Comparison of ENCODE assay signal across 8 mouse cellular contexts in genomic region chr11:79973626-79974476, GRCm38 (mm10). TPM values are rescaled to one million over a fixed set of nuclear protein-coding genes. Genes with fewer than 3 reads are reported as not detected.
DNase-seq lines count a peak whose midpoint lies in the region; ATAC-seq and TF ChIP-seq lines count a peak whose summit lies in the region.

No protein-coding gene starts in this region.

- H3K9ac ChIP-seq in heart, embryonic 11.5 days (ENCODE audit: low read depth, low read length), result peak overlapping the region; percentile 63

- H3K27me3 ChIP-seq in C2C12 (ENCODE audit: control insufficient read depth, insufficient read depth, insufficient read length), result peaks cover 3% of the 10 kb centered on the region
- peaks cover 21% of the 10 kb centered on the region for H3K27me3 ChIP-seq in heart, embryonic 11.5 days (ENCODE audit: control insufficient read depth, insufficient read depth, low read length)

- peak; percentile 70; the same call in 1 of the 2 replicates for ATAC-seq in cerebellum, adult (ENCODE audit: insufficient number of reproducible peaks, low FRiP score, low TSS enrichment)
- ATAC-seq in heart, embryonic 11.5 days (replicated peaks; ENCODE audit: insufficient number of reproducible peaks, low FRiP score, low TSS enrichment), result no peak

- no peak for DNase-seq in cerebellum, adult 9-10 months
- DNase-seq in cerebellum, postnatal 10 days, result peak; percentile 66 to 70
- peak; percentile 55 for DNase-seq in kidney, postnatal 10 days
- peak; percentile 26 for DNase-seq in lung, postnatal 36 days
- DNase-seq in retina, postnatal 1 day, result peak; percentile 69

- no peaks in the 10 kb centered on the region for H3K79me3 ChIP-seq in C2C12 (ENCODE audit: low read depth)

- H3K9me3 ChIP-seq in heart, embryonic 11.5 days (replicated peaks; ENCODE audit: control insufficient read depth, low read length), result no peaks in the 10 kb centered on the region

- peak overlapping the region; percentile 52 for H3ac ChIP-seq in C2C12 (ENCODE audit: control insufficient read depth, insufficient read length, low read depth)

- TF ChIP-seq CTCF in C2C12 (IDR thresholded peaks at IDR 0.05; ENCODE audit: control insufficient read depth, insufficient read depth, insufficient read length), result no peak

- no peak overlapping the region for H3K27ac ChIP-seq in heart, embryonic 11.5 days (ENCODE audit: low read depth, low read length)

- peaks cover 6% of the 10 kb centered on the region for H3K4me1 ChIP-seq in heart, embryonic 11.5 days (ENCODE audit: control insufficient read depth, insufficient read depth, low read length)

- no peaks in the 10 kb centered on the region for H3K36me3 ChIP-seq in C2C12 (ENCODE audit: control insufficient read depth, insufficient read depth)
- no peaks in the 10 kb centered on the region for H3K36me3 ChIP-seq in heart, embryonic 11.5 days (ENCODE audit: control insufficient read depth, insufficient read depth, low read length)

- no peaks in the 10 kb centered on the region for H3K79me2 ChIP-seq in C2C12 (ENCODE audit: control insufficient read depth, insufficient read depth)

- under 1% methylated on average over 41 of the region's 41 CpGs for WGBS in heart, embryonic 11.5 days (ENCODE audit: insufficient replicate concordance)

- peak overlapping the region; percentile 90 for H3K4me2 ChIP-seq in heart, embryonic 11.5 days

- H3K4me3 ChIP-seq in C2C12 (ENCODE audit: insufficient read depth, poor library complexity, severe bottlenecking), result no peak overlapping the region
- peak overlapping the region; percentile 58 for H3K4me3 ChIP-seq in heart, embryonic 11.5 days (ENCODE audit: low read depth, low read length)

TF ChIP-seq in C2C12, 6 proteins besides CTCF, POLR2A, EP300 and RAD21:
- TF ChIP-seq USF1 (IDR thresholded peaks at IDR 0.05; ENCODE audit: low read depth) (no peak), MYOG (IDR thresholded peaks at IDR 0.05; ENCODE audit: control insufficient read depth, extremely low read depth, insufficient read length) (no peak), MAX (IDR thresholded peaks at IDR 0.05) (no peak), FOSL1 (IDR thresholded peaks at IDR 0.05; ENCODE audit: insufficient read depth, low read length, poor library complexity, severe bottlenecking) (no peak), CEBPB (IDR thresholded peaks at IDR 0.05; ENCODE audit: low read depth) (no peak), MYOD1 (IDR thresholded peaks at IDR 0.05; ENCODE audit: control insufficient read depth, insufficient read length, low read depth) (no peak)

RNA-seq across cellular contexts. Expression of gene Utp6, which starts 11.7 kb away (rescaled TPM):
- polyA plus RNA-seq in C2C12 (2012; fragmentation: generic; extraction: Trizol), result 23.5 TPM
- 47.3 and 52.8 TPM in 2 replicates for polyA plus RNA-seq in heart, embryonic 11.5 days (2014; fragmentation: Nextera tagmentation; extraction: Ambion mirVana)

RNA-seq across cellular contexts. Expression of gene Suz12, which starts 19.1 kb away (rescaled TPM):
- polyA plus RNA-seq in C2C12 (2012; fragmentation: generic; extraction: Trizol), result 11.4 TPM
- polyA plus RNA-seq in heart, embryonic 11.5 days (2014; fragmentation: Nextera tagmentation; extraction: Ambion mirVana), result 16.9 and 22.0 TPM in 2 replicates
